Mouse (Mus musculus): ENCODE measurements around the gene Bad. TPM values are rescaled to one million over a fixed set of nuclear protein-coding genes. Genes with fewer than 3 reads are reported as not detected.

Bad gene
- polyA plus RNA-seq, 1 experiment from 2014 or later, result 77.0 TPM

- WGBS, result 13% methylated on average over 15 of the region's 15 CpGs
- Histone ChIP-seq H3K27ac (ENCODE audit: low read depth, low read length) (no peak overlapping the region), H3K36me3 (ENCODE audit: control insufficient read depth, insufficient read depth, low read length) (no peaks in the 10 kb centered on the region), H3K27me3 (replicated peaks; ENCODE audit: control insufficient read depth, insufficient read depth, low read length) (no peaks in the 10 kb centered on the region), H3K9ac (ENCODE audit: low read length) (no peak overlapping the region), H3K9me3 (replicated peaks; ENCODE audit: control insufficient read depth, low read length) (no peaks in the 10 kb centered on the region), H3K4me3 (ENCODE audit: low read depth, low read length) (peak overlapping the region; percentile 33), H3K4me1 (ENCODE audit: control insufficient read depth, insufficient read depth, low read length) (peaks cover 10% of the 10 kb centered on the region), H3K4me2 (ENCODE audit: low read length) (peak overlapping the region; percentile 46)
- DNase-seq (ENCODE audit: low spot score) (no peak), ATAC-seq (no peak)
Observed at GRCm38 (mm10) chr19:6968491-6969271, 27.0 kb downstream of the Bad start.

GRCm38 (mm10) chr19:6969291-6969664 is 27.6 kb downstream of the Bad start:
- no peak for DNase-seq (ENCODE audit: low spot score)
- no peaks in the 10 kb centered on the region for H3K27me3 ChIP-seq (replicated peaks; ENCODE audit: control insufficient read depth, insufficient read depth, low read length)
- H3K9ac ChIP-seq (ENCODE audit: low read length), result peak overlapping the region; percentile 51; the same call in 1 of the 2 replicates
- ATAC-seq, result no peak
- 4% methylated on average over 20 of the region's 20 CpGs for WGBS
- peaks cover 10% of the 10 kb centered on the region for H3K4me1 ChIP-seq (ENCODE audit: control insufficient read depth, insufficient read depth, low read length)
- no peaks in the 10 kb centered on the region for H3K36me3 ChIP-seq (ENCODE audit: control insufficient read depth, insufficient read depth, low read length)
- no peaks in the 10 kb centered on the region for H3K9me3 ChIP-seq (replicated peaks; ENCODE audit: control insufficient read depth, low read length)
- H3K4me3 ChIP-seq (ENCODE audit: low read depth, low read length), result peak overlapping the region; percentile 33
- H3K4me2 ChIP-seq (ENCODE audit: low read length), result peak overlapping the region; percentile 46
- H3K27ac ChIP-seq (ENCODE audit: low read depth, low read length), result no peak overlapping the region

GRCm38 (mm10) chr19:6969665-6970381 is 28.2 kb downstream of the Bad start:
- H3K4me1 ChIP-seq (ENCODE audit: control insufficient read depth, insufficient read depth, low read length), result peaks cover 10% of the 10 kb centered on the region
- peak; percentile 49 for DNase-seq (ENCODE audit: low spot score)
- ATAC-seq, result peak; percentile 22
- peak overlapping the region; percentile 46 for H3K4me2 ChIP-seq (ENCODE audit: low read length)
- peak overlapping the region; percentile 33 for H3K4me3 ChIP-seq (ENCODE audit: low read depth, low read length)
- WGBS, result under 1% methylated on average over 55 of the region's 55 CpGs
- H3K36me3 ChIP-seq (ENCODE audit: control insufficient read depth, insufficient read depth, low read length), result no peaks in the 10 kb centered on the region
- no peaks in the 10 kb centered on the region for H3K9me3 ChIP-seq (replicated peaks; ENCODE audit: control insufficient read depth, low read length)
- no peaks in the 10 kb centered on the region for H3K27me3 ChIP-seq (replicated peaks; ENCODE audit: control insufficient read depth, insufficient read depth, low read length)
- peak overlapping the region; percentile 51; the same call in 1 of the 2 replicates for H3K9ac ChIP-seq (ENCODE audit: low read length)
- no peak overlapping the region for H3K27ac ChIP-seq (ENCODE audit: low read depth, low read length)

- 0 out of 2 replicates have a peak overlapping the region, but pooled peaks have one; percentile 51 for H3K9ac ChIP-seq (ENCODE audit: low read length)
Observed at GRCm38 (mm10) chr19:6970460-6971085, 28.9 kb downstream of the Bad start.

GRCm38 (mm10) chr19:6971644-6972043 is 30.0 kb downstream of the Bad start:
- Histone ChIP-seq H3K4me2 (ENCODE audit: low read length) (no peak overlapping the region), H3K9ac (ENCODE audit: low read length) (peak overlapping the region; percentile 13; the same call in 1 of the 2 replicates), H3K27ac (ENCODE audit: low read depth, low read length) (no peak overlapping the region), H3K4me1 (ENCODE audit: control insufficient read depth, insufficient read depth, low read length) (peaks cover 17% of the 10 kb centered on the region), H3K4me3 (ENCODE audit: low read depth, low read length) (no peak overlapping the region), H3K36me3 (ENCODE audit: control insufficient read depth, insufficient read depth, low read length) (0 out of 2 replicates have a peak, but pooled peaks cover 2% of the 10 kb centered on the region), H3K9me3 (replicated peaks; ENCODE audit: control insufficient read depth, low read length) (no peaks in the 10 kb centered on the region), H3K27me3 (replicated peaks; ENCODE audit: control insufficient read depth, insufficient read depth, low read length) (no peaks in the 10 kb centered on the region)
- WGBS, result 52% methylated on average over 6 of the region's 6 CpGs
- no peak for ATAC-seq
- no peak for DNase-seq (ENCODE audit: low spot score)

More at GRCm38 (mm10) chr19:6970460-6971085, 28.9 kb downstream of the Bad start:
- ATAC-seq (no peak), DNase-seq (ENCODE audit: low spot score) (no peak)
- Histone ChIP-seq H3K27me3 (replicated peaks; ENCODE audit: control insufficient read depth, insufficient read depth, low read length) (no peaks in the 10 kb centered on the region), H3K4me2 (ENCODE audit: low read length) (peak overlapping the region; percentile 46), H3K9me3 (replicated peaks; ENCODE audit: control insufficient read depth, low read length) (no peaks in the 10 kb centered on the region), H3K36me3 (ENCODE audit: control insufficient read depth, insufficient read depth, low read length) (no peaks in the 10 kb centered on the region), H3K4me3 (ENCODE audit: low read depth, low read length) (peak overlapping the region; percentile 8; the same call in 1 of the 2 replicates), H3K4me1 (ENCODE audit: control insufficient read depth, insufficient read depth, low read length) (peaks cover 10% of the 10 kb centered on the region), H3K27ac (ENCODE audit: low read depth, low read length) (no peak overlapping the region)
- WGBS, result 14% methylated on average over 11 of the region's 11 CpGs

- Histone ChIP-seq H3K4me3 (ENCODE audit: low read depth, low read length) (no peak overlapping the region), H3K4me1 (ENCODE audit: control insufficient read depth, insufficient read depth, low read length) (peaks cover 19% of the 10 kb centered on the region), H3K9me3 (replicated peaks; ENCODE audit: control insufficient read depth, low read length) (no peaks in the 10 kb centered on the region), H3K27me3 (replicated peaks; ENCODE audit: control insufficient read depth, insufficient read depth, low read length) (no peaks in the 10 kb centered on the region), H3K36me3 (ENCODE audit: control insufficient read depth, insufficient read depth, low read length) (peaks cover 7% of the 10 kb centered on the region), H3K4me2 (ENCODE audit: low read length) (no peak overlapping the region), H3K27ac (ENCODE audit: low read depth, low read length) (no peak overlapping the region), H3K9ac (ENCODE audit: low read length) (no peak overlapping the region)
- no peak for DNase-seq (ENCODE audit: low spot score)
- 83% methylated on average over 13 of the region's 13 CpGs for WGBS
- ATAC-seq, result no peak
Observed at GRCm38 (mm10) chr19:6972247-6972917, 30.7 kb downstream of the Bad start.

- ATAC-seq (no peak), DNase-seq (ENCODE audit: low spot score) (no peak)
- H3K4me1 ChIP-seq (ENCODE audit: control insufficient read depth, insufficient read depth, low read length), result peaks cover 24% of the 10 kb centered on the region
Observed at GRCm38 (mm10) chr19:6973581-6974190, 32.0 kb downstream of the Bad start.

More at GRCm38 (mm10) chr19:6973581-6974190, 32.0 kb downstream of the Bad start:
- Histone ChIP-seq H3K4me2 (ENCODE audit: low read length) (peak overlapping the region; percentile 84), H3K9ac (ENCODE audit: low read length) (peak overlapping the region; percentile 78), H3K36me3 (ENCODE audit: control insufficient read depth, insufficient read depth, low read length) (peaks cover 20% of the 10 kb centered on the region), H3K27me3 (replicated peaks; ENCODE audit: control insufficient read depth, insufficient read depth, low read length) (no peaks in the 10 kb centered on the region), H3K4me3 (ENCODE audit: low read depth, low read length) (peak overlapping the region; percentile 55), H3K9me3 (replicated peaks; ENCODE audit: control insufficient read depth, low read length) (no peaks in the 10 kb centered on the region), H3K27ac (ENCODE audit: low read depth, low read length) (no peak overlapping the region)
- WGBS, result 42% methylated on average over 12 of the region's 12 CpGs
